Comparison of ENCODE assay signal across 8 mouse cellular contexts in genomic region chr12:87299037-87299656, GRCm38 (mm10). TPM values are rescaled to one million over a fixed set of nuclear protein-coding genes. Genes with fewer than 3 reads are reported as not detected.
DNase-seq lines count a peak whose midpoint lies in the region; ATAC-seq and TF ChIP-seq lines count a peak whose summit lies in the region.

No protein-coding gene starts in this region.

- H3K9ac ChIP-seq in kidney, postnatal 0 days (ENCODE audit: low read depth, low read length) = peak overlapping the region; percentile 68

- H3K36me3 ChIP-seq in forebrain, embryonic 10.5 days (replicated peaks) = no peaks in the 10 kb centered on the region
- no peaks in the 10 kb centered on the region for H3K36me3 ChIP-seq in kidney, postnatal 0 days (ENCODE audit: insufficient read depth, low read length)

- peak; percentile 28 for DNase-seq in kidney, adult 18-20 months
- DNase-seq in kidney, postnatal 14 days = no peak
- DNase-seq in R1 (ENCODE audit: low read depth, low spot score) = peak; percentile 41
- DNase-seq in forebrain, embryonic 10.5 days (ENCODE audit: extremely low spot score, low spot score) = peak; percentile 22
- no peak for DNase-seq in kidney, postnatal 0 days (ENCODE audit: low spot score)
- peak; percentile 7 for DNase-seq in naive thymus-derived CD4-positive, alpha-beta T cell, adult 2 months (ENCODE audit: low read depth)
- DNase-seq in urinary bladder, adult 2 months (ENCODE audit: low spot score) = no peak
- DNase-seq in urinary bladder, postnatal 25 days (ENCODE audit: low spot score) = no peak

- peaks cover 46% of the 10 kb centered on the region for H3K27me3 ChIP-seq in forebrain, embryonic 10.5 days (ENCODE audit: poor library complexity, severe bottlenecking)
- H3K27me3 ChIP-seq in kidney, postnatal 0 days (ENCODE audit: insufficient read depth, low read length) = 0 out of 2 replicates have a peak, but pooled peaks cover 4% of the 10 kb centered on the region

- H3K4me1 ChIP-seq in forebrain, embryonic 10.5 days = peaks cover 18% of the 10 kb centered on the region
- no peaks in the 10 kb centered on the region for H3K4me1 ChIP-seq in kidney, postnatal 0 days (replicated peaks; ENCODE audit: insufficient read depth, low read length)

- ATAC-seq in kidney, postnatal 0 days (replicated peaks; ENCODE audit: low FRiP score, low read depth) = peak; percentile 19; the same call in 1 of the 2 replicates

- 10% methylated on average over 29 of the region's 29 CpGs for WGBS in forebrain, embryonic 10.5 days
- WGBS in kidney, postnatal 0 days = 9% methylated on average over 29 of the region's 29 CpGs

- peak overlapping the region; percentile 86 for H3K27ac ChIP-seq in forebrain, embryonic 10.5 days
- no peak overlapping the region for H3K27ac ChIP-seq in kidney, postnatal 0 days

- peak overlapping the region; percentile 67 for H3K4me3 ChIP-seq in forebrain, embryonic 10.5 days
- peak overlapping the region; percentile 75 for H3K4me3 ChIP-seq in kidney, postnatal 0 days (replicated peaks; ENCODE audit: low read depth, low read length)

- no peaks in the 10 kb centered on the region for H3K9me3 ChIP-seq in forebrain, embryonic 10.5 days
- H3K9me3 ChIP-seq in kidney, postnatal 0 days (replicated peaks; ENCODE audit: low read length) = no peaks in the 10 kb centered on the region

- peak overlapping the region; percentile 99 for H3K4me2 ChIP-seq in kidney, postnatal 0 days (ENCODE audit: low read length)

- no peak; the same call in 1 of the 2 replicates for TF ChIP-seq CTCF in kidney, postnatal 0 days (IDR thresholded peaks at IDR 0.05; ENCODE audit: low read depth)

RNA-seq across cellular contexts. Expression of gene Ism2, which starts 0.4 kb away (rescaled TPM):
- polyA plus RNA-seq in forebrain, embryonic 10.5 days (2016; fragmentation: Nextera tagmentation; extraction: Ambion mirVana) = 0.63 and 1.8 TPM in 2 replicates
- 0.39 and 0.46 TPM in 2 replicates for polyA plus RNA-seq in kidney, postnatal 0 days (2015; fragmentation: Nextera tagmentation; extraction: Ambion mirVana)
- polyA plus RNA-seq in urinary bladder, adult 2 months (2012; rRNA removed) = 0.26 and 0.44 TPM in 2 replicates

RNA-seq across cellular contexts. Expression of gene Ahsa1, which starts 32.9 kb away (rescaled TPM):
- polyA plus RNA-seq in forebrain, embryonic 10.5 days (2016; fragmentation: Nextera tagmentation; extraction: Ambion mirVana) = 279 and 280 TPM in 2 replicates
- 149 and 157 TPM in 2 replicates for polyA plus RNA-seq in kidney, postnatal 0 days (2015; fragmentation: Nextera tagmentation; extraction: Ambion mirVana)
- polyA plus RNA-seq in urinary bladder, adult 2 months (2012; rRNA removed) = 165 and 175 TPM in 2 replicates

RNA-seq across cellular contexts. Expression of gene Vipas39, which starts 33.1 kb away (rescaled TPM):
- polyA plus RNA-seq in forebrain, embryonic 10.5 days (2016; fragmentation: Nextera tagmentation; extraction: Ambion mirVana) = 51.2 and 54.1 TPM in 2 replicates
- 38.1 and 44.1 TPM in 2 replicates for polyA plus RNA-seq in kidney, postnatal 0 days (2015; fragmentation: Nextera tagmentation; extraction: Ambion mirVana)
- polyA plus RNA-seq in urinary bladder, adult 2 months (2012; rRNA removed) = 37.7 and 39.7 TPM in 2 replicates

Comparison
In these comparisons a context has a peak if more than half of its experiments do, and no peak if none do; other contexts are left out.
1. DNase-seq: peak in kidney, adult 18-20 months (single experiment), R1 (single experiment), forebrain, embryonic 10.5 days (single experiment) and naive thymus-derived CD4-positive, alpha-beta T cell, adult 2 months (single experiment); none in kidney, postnatal 14 days (single experiment), kidney, postnatal 0 days (single experiment), urinary bladder, adult 2 months (single experiment) and urinary bladder, postnatal 25 days (single experiment).